Mouse (Mus musculus) limb, embryonic 11.5 days (tissue): ENCODE measurements around the gene Tbxas1. TPM values are rescaled to one million over a fixed set of nuclear protein-coding genes. Genes with fewer than 3 reads are reported as not detected.

ENCODE experiments used
- ATAC-seq: fragments of 200-750 bp; cut with Nextera tagmentation; 2 replicates; pipeline ENCODE4 v1.8.0; 2017; ENCODE audit warnings: low read depth; ENCODE audit not compliant: insufficient number of reproducible peaks, low FRiP score, low TSS enrichment
- DNase-seq: peaks from one replicate; pipeline ENCODE4 v3.0.0-alpha.2; 2015; ENCODE audit warnings: low spot score
- H3K27ac ChIP-seq: fragments of 300-500 bp; sonication (generic); replicated peaks from 2 replicates; pipeline ENCODE4 v1.5.1; 2014; ENCODE audit warnings: low read depth, mild to moderate bottlenecking, low read length
- H3K27me3 ChIP-seq: fragments of 300-500 bp; sonication (generic); 2 replicates; pipeline ENCODE4 v1.6.1; 2014; ENCODE audit warnings: mild to moderate bottlenecking, low read length, mixed read lengths; ENCODE audit not compliant: control insufficient read depth, insufficient read depth
- H3K36me3 ChIP-seq: fragments of 300-500 bp; sonication (generic); 2 replicates; pipeline ENCODE4 v1.6.1; 2014; ENCODE audit warnings: mild to moderate bottlenecking, low read length, moderate library complexity, mixed read lengths; ENCODE audit not compliant: control insufficient read depth, insufficient read depth
- H3K4me1 ChIP-seq: fragments of 300-500 bp; sonication (generic); 2 replicates; pipeline ENCODE4 v1.6.1; 2014; ENCODE audit warnings: low read length, mixed read lengths; ENCODE audit not compliant: control insufficient read depth, insufficient read depth
- H3K4me2 ChIP-seq: fragments of 300-500 bp; sonication (generic); 2 replicates; pipeline ENCODE4 v1.6.1; 2014; ENCODE audit warnings: low read depth, mild to moderate bottlenecking, moderate library complexity; ENCODE audit not compliant: severe bottlenecking
- H3K4me3 ChIP-seq: fragments of 300-500 bp; sonication (generic); 2 replicates; pipeline ENCODE4 v1.5.1; 2014; ENCODE audit warnings: low read depth, low read length
- H3K9ac ChIP-seq: fragments of 300-500 bp; sonication (generic); 2 replicates; pipeline ENCODE4 v1.6.1; 2014; ENCODE audit warnings: mild to moderate bottlenecking, low read length
- H3K9me3 ChIP-seq: fragments of 300-500 bp; sonication (generic); 2 replicates; pipeline ENCODE4 v1.6.1; 2016; ENCODE audit warnings: low read length; ENCODE audit not compliant: control insufficient read depth
- WGBS: fragments of 180-500 bp; shearing (Covaris S2); extraction: QIAGEN DNeasy Blood & Tissue Kit; methylation state at CpG from one replicate; pipeline ENCODE4 v1.1.7; 2014; 5-methylcytosine and 5-hydroxymethylcytosine counted together
- polyA plus RNA-seq: library from polyadenylated mRNA; unstranded; fragments of >200 nt; fragmentation: Nextera tagmentation; extraction: Ambion mirVana; gene quantifications from 2 replicates; pipeline ENCODE4 v1.2.1, GENCODE M21; 2014

Tbxas1 gene
- 1.0 and 1.3 TPM in 2 replicates for polyA plus RNA-seq

GRCm38 (mm10) chr6:38875258-38876070 lies at the start of gene Tbxas1:
TSS of gene Tbxas1 (plus strand) at chr6:38875404.
- Histone ChIP-seq H3K36me3 (no peaks in the 10 kb centered on the region), H3K4me1 (peaks cover 11% of the 10 kb centered on the region), H3K27ac (peak within 1 kb of the TSS; percentile 94), H3K9me3 (no peaks in the 10 kb centered on the region), H3K4me3 (peak within 1 kb of the TSS; percentile 99), H3K9ac (peak within 1 kb of the TSS; percentile 99), H3K4me2 (peak within 1 kb of the TSS; percentile 56), H3K27me3 (no peaks in the 10 kb centered on the region)
- DNase-seq (peak; percentile 72), ATAC-seq (no peak)
- WGBS, result 0% methylated on average over 55 of the region's 77 CpGs

GRCm38 (mm10) chr6:38825886-38826285 lies 49.3 kb upstream of the Tbxas1 start:
- Histone ChIP-seq H3K4me1 (no peaks in the 10 kb centered on the region), H3K9ac (no peak overlapping the region), H3K27ac (no peak overlapping the region), H3K9me3 (no peaks in the 10 kb centered on the region), H3K27me3 (no peaks in the 10 kb centered on the region), H3K4me2 (no peak overlapping the region), H3K36me3 (no peaks in the 10 kb centered on the region), H3K4me3 (no peak overlapping the region)
- ATAC-seq (no peak), DNase-seq (no peak)

GRCm38 (mm10) chr6:38826857-38827256 lies 48.3 kb upstream of the Tbxas1 start:
- H3K4me2 ChIP-seq, result no peak overlapping the region
- no peak for ATAC-seq
- no peaks in the 10 kb centered on the region for H3K36me3 ChIP-seq
- H3K4me3 ChIP-seq, result no peak overlapping the region
- H3K9ac ChIP-seq, result no peak overlapping the region
- no peak for DNase-seq
- no peaks in the 10 kb centered on the region for H3K4me1 ChIP-seq
- whole genome bisulfite sequencing, result 85% methylated on average over 3 of the region's 3 CpGs
- H3K9me3 ChIP-seq, result no peaks in the 10 kb centered on the region
- no peaks in the 10 kb centered on the region for H3K27me3 ChIP-seq
- H3K27ac ChIP-seq, result no peak overlapping the region

- no peak overlapping the region for H3K27ac ChIP-seq
- H3K9me3 ChIP-seq, result no peaks in the 10 kb centered on the region
- H3K4me3 ChIP-seq, result no peak overlapping the region
- no peaks in the 10 kb centered on the region for H3K4me1 ChIP-seq
- H3K4me2 ChIP-seq, result no peak overlapping the region
- 72% methylated on average over 5 of the region's 5 CpGs for WGBS
- H3K27me3 ChIP-seq, result no peaks in the 10 kb centered on the region
- H3K9ac ChIP-seq, result no peak overlapping the region
- no peak for DNase-seq
- no peaks in the 10 kb centered on the region for H3K36me3 ChIP-seq
- ATAC-seq, result no peak
These were observed 47.8 kb upstream of the Tbxas1 start for GRCm38 (mm10) chr6:38827435-38827834.

- H3K36me3 ChIP-seq, result no peaks in the 10 kb centered on the region
- no peaks in the 10 kb centered on the region for H3K27me3 ChIP-seq
- WGBS, result 87% methylated on average over 2 of the region's 2 CpGs
- peaks cover 4% of the 10 kb centered on the region; the same call in 1 of the 2 replicates for H3K4me1 ChIP-seq
- no peak overlapping the region for H3K4me3 ChIP-seq
- DNase-seq (no peak), ATAC-seq (no peak)
- no peaks in the 10 kb centered on the region for H3K9me3 ChIP-seq
- H3K9ac ChIP-seq, result no peak overlapping the region
- no peak overlapping the region for H3K4me2 ChIP-seq
- H3K27ac ChIP-seq, result no peak overlapping the region
These were observed 47.0 kb upstream of the Tbxas1 start for GRCm38 (mm10) chr6:38828211-38828610.

GRCm38 (mm10) chr6:38829452-38829851 lies 45.8 kb upstream of the Tbxas1 start:
- Histone ChIP-seq H3K36me3 (no peaks in the 10 kb centered on the region), H3K27me3 (no peaks in the 10 kb centered on the region), H3K27ac (no peak overlapping the region), H3K9ac (no peak overlapping the region), H3K4me2 (no peak overlapping the region), H3K9me3 (no peaks in the 10 kb centered on the region), H3K4me3 (no peak overlapping the region), H3K4me1 (peaks cover 8% of the 10 kb centered on the region; the same call in 1 of the 2 replicates)
- no peak for ATAC-seq
- 69% methylated on average over 3 of the region's 3 CpGs for WGBS
- no peak for DNase-seq

GRCm38 (mm10) chr6:38833721-38834120 lies 41.5 kb upstream of the Tbxas1 start:
- DNase-seq, result no peak
- ATAC-seq, result no peak
- H3K27ac ChIP-seq, result no peak overlapping the region
- no peaks in the 10 kb centered on the region for H3K9me3 ChIP-seq
- peaks cover 8% of the 10 kb centered on the region; the same call in 1 of the 2 replicates for H3K4me1 ChIP-seq
- 90% methylated on average over 3 of the region's 3 CpGs for WGBS
- H3K9ac ChIP-seq, result no peak overlapping the region
- no peaks in the 10 kb centered on the region for H3K27me3 ChIP-seq
- H3K4me3 ChIP-seq, result no peak overlapping the region
- peaks cover 2% of the 10 kb centered on the region for H3K36me3 ChIP-seq
- H3K4me2 ChIP-seq, result no peak overlapping the region

- Histone ChIP-seq H3K27ac (no peak overlapping the region), H3K4me1 (peaks cover 8% of the 10 kb centered on the region; the same call in 1 of the 2 replicates), H3K36me3 (peaks cover 2% of the 10 kb centered on the region), H3K27me3 (no peaks in the 10 kb centered on the region), H3K4me2 (no peak overlapping the region), H3K9ac (no peak overlapping the region), H3K9me3 (no peaks in the 10 kb centered on the region), H3K4me3 (no peak overlapping the region)
- ATAC-seq (no peak), DNase-seq (no peak)
- whole genome bisulfite sequencing, result 72% methylated on average over 2 of the region's 2 CpGs
These were observed 40.5 kb upstream of the Tbxas1 start for GRCm38 (mm10) chr6:38834727-38835126.
